Mouse (Mus musculus): ENCODE data around the gene Gm20388. TPM values are rescaled to one million over a fixed set of nuclear protein-coding genes. Genes with fewer than 3 reads are reported as not detected.

The Gm20388 gene
- total RNA-seq, 2 experiments from 2014 or later = 18.5 to 23.8 TPM

DNA sequence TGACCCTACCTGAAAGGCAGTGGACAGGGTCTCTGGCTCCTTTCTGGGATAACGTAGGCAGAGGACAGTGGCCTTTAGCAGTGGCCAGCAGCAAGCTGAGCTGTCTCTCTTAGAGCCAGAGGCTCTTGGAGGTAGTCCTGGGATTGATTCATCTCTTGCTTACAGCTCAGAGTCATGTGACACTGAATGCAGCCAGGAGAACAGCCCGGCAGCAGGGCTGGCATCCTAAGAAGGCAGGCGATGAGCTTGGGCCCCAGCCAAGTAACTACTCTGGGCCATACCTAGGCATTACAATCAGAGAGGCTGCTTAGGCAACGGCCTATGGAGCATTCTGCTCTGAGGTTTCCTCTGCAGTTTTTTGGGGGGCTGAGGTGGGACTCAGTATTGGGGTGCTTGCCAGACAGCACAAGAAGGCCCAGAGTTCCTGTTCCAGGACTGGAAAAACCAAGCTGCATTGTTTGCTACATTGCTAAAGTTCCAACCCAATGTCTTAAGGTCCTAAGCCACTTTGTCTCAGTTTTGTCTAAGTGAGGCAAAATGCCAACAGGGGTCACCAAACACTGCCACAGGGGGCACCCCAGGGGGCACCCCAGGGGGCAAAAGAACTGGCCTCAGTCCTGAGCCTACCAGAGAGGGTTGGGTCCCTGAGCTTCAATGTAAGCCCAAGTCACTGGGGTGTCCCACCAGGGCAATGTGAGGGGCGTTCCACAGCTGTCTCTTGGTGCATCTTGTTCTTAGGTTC, 2437.3 kb downstream of the Gm20388 start:
- ATAC-seq (replicated peaks; ENCODE audit: poor library complexity, severe bottlenecking) = no peak

DNA sequence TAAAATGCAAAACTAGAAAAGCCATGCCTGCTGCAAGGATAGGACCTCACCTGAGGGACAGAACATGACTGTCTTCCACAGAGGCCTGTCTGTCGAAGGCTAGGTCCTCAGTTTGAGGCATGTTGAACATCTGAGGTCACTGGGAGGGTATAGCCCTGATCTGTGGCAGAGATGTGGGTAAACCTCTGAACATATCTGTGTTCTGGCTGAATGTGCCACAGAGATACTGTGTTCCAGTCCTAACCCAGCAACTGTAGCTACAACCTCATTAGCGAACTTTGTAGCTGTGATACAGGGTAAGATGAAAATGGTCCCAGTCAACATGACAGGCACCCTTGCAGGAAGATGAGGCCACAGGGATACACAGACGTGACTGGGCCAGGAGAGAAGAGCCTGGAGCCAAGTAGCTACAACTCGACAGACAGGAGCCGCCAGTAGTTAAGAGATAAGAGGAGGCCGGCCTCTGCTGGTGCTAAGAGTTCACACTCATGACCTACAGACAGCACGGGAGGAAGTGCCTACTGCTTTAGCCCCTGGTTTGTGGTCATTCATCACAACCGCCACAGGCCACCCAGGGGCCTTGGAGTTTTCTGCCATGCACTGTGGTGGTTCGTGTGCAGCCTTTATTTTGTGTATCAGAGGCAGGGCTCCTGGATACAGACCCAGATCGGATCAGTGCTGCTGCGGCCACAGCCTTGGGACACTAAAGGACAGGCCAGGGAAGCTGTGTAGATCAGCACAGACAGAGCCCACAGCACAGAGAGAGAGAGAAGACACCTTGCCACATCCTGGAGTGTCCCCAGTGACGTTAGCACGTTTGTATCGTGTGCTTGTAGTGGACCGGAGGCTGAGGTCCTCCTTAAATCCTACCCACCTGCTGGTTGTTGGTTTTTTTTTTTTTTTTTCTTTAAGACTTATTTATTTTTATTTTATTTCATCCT, 2439.0 kb downstream of the Gm20388 start:
- ATAC-seq (replicated peaks; ENCODE audit: poor library complexity, severe bottlenecking) = peak; percentile 76

- ATAC-seq (replicated peaks; ENCODE audit: poor library complexity, severe bottlenecking) = no peak
These were observed 2439.9 kb downstream of the Gm20388 start for GRCm38 (mm10) chr8:122350309-122351089.

GRCm38 (mm10) chr8:122354157-122354556, 2443.5 kb downstream of the Gm20388 start:
- ATAC-seq (replicated peaks; ENCODE audit: poor library complexity, severe bottlenecking) = no peak

DNA sequence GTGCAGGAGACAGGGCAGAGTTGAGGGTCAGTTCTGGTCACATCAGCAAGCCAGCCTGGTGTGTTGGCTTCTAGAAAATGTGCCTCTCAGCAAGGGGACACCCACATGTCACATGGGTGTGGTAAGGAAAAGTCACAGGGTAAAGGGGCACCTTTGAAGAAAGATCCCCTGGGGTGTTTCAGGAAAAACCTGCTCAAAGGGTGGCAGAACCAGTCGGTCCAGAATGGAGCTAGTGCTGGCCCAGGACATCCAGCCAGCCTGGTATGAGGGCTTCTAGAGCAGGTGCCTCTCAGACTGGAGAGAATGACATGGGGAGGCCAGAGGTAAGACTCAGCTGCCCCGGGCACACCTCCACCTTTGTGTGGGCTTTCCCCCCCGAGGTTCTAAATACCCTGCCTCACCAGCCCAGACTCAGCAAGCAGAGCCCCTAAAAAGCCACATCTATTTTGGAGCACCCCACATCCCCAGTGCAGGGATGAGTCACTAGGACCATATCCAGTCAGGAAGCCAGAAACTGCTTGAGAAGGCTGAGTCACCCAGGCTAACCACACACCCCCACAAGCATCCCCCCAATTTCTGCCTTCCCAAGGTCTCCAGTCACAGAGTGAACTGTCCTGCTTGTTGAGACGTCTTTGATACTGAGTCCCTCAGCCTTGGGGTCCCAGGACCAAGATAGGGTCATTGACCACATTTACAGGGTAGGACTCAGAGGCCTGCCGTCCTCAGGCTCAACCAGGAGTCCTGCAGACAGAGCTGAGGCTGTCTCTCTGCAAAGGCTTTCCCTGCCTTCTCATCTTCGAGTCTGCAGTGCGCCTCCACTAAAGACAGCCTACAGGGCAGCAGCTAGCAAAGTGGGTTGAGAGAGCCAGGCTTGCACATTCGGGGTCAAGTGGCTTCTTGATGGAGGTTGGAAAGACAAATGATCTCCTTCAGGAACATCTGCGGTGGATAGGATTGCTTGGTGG, 2445.3 kb downstream of the Gm20388 start:
- ATAC-seq (replicated peaks; ENCODE audit: poor library complexity, severe bottlenecking) = peak; percentile 90

DNA sequence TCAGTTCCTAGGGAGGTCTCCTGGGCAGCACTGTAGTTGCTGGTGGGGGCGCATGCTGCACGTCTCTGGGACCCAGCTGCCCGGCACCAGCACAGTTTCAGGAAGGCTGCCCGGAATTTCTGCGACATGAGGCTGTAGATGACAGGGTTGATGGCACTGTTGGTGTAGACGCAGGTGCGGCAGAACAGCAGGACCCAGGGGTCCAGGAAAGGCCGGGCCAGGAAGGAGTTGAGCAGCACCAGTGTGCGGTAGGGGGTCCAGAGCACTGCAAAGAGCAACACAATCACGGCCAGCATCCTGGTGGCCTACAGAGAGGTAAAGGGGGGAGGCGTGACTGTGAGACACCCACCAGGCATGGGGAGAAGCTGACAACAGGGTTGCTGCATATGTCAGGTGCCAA, 2446.6 kb downstream of the Gm20388 start:
- ATAC-seq (replicated peaks; ENCODE audit: poor library complexity, severe bottlenecking) = no peak

DNA sequence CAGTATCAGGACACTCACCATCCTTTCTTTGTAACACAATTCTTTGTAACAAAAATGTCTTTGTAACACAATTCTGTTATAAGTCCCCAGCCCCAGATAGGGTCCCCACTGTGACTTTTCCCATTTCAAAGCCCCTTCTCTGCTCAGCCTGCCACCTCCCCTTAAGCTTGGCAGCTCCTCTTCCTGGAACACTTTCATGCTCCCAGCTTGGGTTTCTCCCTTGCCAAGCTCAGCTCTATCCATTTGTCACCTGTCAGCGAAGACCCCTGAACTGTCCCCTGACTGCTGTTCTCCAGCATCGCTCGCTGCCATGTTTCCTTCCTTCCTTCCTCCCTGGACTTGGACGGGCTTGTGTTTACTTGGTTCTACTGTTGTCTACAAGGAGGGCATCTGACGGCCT, 2447.0 kb downstream of the Gm20388 start:
- ATAC-seq (replicated peaks; ENCODE audit: poor library complexity, severe bottlenecking) = no peak

- ATAC-seq (replicated peaks; ENCODE audit: poor library complexity, severe bottlenecking) = no peak
These were observed 2448.6 kb downstream of the Gm20388 start for GRCm38 (mm10) chr8:122359111-122359775.

- ATAC-seq (replicated peaks; ENCODE audit: poor library complexity, severe bottlenecking) = no peak
These were observed 2450.2 kb downstream of the Gm20388 start, which contains the start of gene Trhr2 for GRCm38 (mm10) chr8:122360696-122361416. TSS of gene Trhr2 (minus strand) at chr8:122360746.

DNA sequence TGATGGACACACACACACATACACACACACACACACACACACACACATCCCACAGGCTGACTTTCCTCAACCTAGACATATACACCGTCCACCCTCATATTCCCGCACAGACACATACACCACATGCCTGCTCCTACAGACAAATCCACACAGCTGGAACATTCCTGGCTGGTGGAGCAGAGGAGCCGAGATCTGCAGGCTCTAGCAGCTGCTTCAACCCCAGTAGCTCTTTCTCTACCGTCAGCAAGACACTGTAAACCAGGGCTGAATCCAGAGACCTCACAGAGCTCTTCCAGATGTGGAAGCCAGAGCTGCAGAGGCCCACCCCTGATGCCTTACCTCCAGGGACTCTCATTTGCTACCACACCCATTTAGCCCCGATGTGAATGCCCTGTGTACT, 2451.6 kb downstream of the Gm20388 start:
- ATAC-seq (replicated peaks; ENCODE audit: poor library complexity, severe bottlenecking) = no peak

DNA sequence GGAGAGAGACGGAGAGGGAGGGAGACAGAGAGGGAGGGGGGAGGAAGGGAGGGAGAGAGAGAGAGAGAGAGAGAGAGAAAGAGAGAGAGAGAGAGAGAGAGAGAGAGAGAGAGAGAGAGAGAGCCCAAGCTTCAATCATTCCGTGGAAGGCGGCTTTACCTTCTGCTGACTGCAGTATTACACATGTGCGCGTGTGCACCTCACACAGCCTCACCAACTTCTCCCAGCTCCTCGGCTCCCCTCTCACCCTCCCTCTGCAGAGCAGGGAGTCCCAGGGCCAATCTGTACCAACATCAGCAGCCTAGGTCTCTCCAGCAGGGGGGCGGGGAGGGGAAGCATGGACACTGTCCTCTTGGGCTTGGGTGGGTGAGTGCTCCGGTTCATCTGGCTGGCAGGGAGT, 2452.3 kb downstream of the Gm20388 start:
- no peak for ATAC-seq (replicated peaks; ENCODE audit: poor library complexity, severe bottlenecking)

DNA sequence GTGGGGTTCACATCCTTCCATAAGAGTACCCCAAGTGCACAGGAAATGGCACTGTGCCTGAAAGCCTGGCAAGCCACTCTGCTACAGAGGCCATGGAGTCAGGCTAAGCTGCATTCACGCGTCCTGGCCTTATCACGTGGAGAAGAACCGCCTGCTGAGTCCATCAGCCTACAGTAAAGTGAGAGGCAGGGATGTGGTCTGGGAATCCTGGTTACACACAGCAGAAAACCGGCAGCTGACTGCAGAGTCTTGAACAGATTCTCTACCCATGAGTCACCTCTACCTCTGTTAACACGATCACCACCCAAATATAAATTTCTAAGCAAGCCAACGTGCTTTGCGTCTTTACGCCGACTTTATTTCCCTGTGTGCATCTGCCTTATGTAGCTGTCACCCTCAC, 2457.9 kb downstream of the Gm20388 start:
- ATAC-seq (replicated peaks; ENCODE audit: poor library complexity, severe bottlenecking) = no peak

DNA sequence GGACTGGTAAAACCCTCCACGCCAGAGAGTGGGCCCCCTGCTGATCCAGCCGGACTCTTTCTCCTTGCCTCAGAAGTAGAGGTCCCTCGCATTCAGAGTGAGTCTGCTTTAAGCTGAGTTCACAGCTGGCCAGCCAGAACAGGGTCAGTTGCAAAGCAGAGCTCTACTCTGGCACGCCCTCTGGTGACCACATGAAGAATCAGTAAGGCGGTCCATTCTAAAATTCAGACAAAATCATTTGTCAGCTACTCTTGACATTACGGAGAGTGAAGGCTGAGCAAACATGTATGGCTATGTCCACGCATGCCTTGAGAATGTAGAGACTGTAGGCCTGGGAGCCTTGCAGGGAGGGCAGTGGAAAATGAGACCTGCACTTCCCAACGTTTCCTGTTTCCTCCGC, 2459.0 kb downstream of the Gm20388 start:
- ATAC-seq (replicated peaks; ENCODE audit: poor library complexity, severe bottlenecking) = peak; percentile 84

GRCm38 (mm10) chr8:122371706-122372105, 2461.1 kb downstream of the Gm20388 start:
- no peak for ATAC-seq (replicated peaks; ENCODE audit: poor library complexity, severe bottlenecking)

DNA sequence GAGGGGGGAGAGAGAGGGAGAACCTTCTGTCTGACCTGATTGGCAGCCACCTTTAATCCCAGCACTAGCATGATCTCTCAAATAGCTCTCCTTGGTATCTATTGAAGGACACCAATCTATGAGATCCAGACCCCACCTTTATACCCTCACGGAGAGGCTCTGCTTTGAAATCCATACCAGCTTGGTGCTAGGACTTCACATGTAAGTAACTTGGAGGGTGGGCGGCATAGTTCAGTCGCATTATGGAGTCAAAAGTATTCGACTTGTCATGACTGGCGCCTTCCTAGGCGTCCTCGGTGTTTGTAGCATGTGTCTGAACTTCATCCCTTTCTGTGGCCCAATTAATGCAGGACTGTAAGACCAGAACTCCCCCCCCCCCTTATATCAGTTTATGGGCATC, 2464.7 kb downstream of the Gm20388 start:
- ATAC-seq (replicated peaks; ENCODE audit: poor library complexity, severe bottlenecking) = no peak

- ATAC-seq (replicated peaks; ENCODE audit: poor library complexity, severe bottlenecking) = no peak
These were observed 2465.2 kb downstream of the Gm20388 start for GRCm38 (mm10) chr8:122375751-122376364.

DNA sequence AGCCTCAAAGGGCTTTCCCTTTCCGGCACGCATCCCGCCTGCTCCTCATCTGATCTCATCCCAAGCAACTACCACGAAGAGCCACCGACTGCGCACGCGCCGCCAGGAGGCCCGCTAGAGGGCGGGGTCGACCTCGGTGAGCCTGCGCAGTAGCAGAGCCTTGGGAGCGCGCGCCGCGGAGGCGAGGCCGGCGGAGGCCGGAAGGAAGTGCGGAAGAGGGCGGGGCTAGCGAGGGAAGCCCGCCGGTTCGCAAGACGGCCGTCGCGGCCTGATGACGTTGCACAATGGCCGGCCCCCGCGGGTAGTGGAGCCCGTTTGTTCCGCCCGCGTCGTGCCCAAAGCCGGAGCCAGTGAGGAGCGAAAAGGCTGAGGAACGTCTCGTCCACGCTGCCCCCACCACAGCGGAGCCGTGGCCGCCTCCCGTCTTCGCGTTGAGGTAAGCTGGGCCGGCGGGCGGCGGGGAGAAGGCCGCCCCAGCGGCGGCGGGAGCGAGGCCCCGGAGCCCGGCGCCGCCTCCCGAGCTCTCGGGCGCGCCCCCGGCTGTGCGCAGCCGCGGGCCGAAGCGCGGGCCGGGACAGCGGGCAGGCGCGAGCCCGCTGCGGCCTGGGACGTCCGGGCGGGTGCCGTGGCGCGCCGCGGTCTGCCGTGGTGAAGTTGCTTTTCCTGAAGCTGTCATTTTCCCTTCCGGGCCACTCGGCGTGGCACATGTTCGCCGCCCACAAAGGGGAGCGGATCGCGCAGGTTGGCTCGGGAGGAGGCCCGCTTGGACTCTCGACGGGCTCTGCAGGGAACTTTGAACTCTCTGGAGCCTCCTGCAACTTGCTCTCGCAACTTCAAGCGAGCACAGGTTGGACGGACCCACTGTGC, 2466.0 kb downstream of the Gm20388 start, which contains the start of gene Zc3h18:
Zc3h18 (plus strand) TSS at position 245 of the 867 bp plus-strand sequence.
- ATAC-seq (replicated peaks; ENCODE audit: poor library complexity, severe bottlenecking) = peak; percentile 95
